Mouse (Mus musculus): Measurements from ENCODE around the gene Spem1. TPM values are rescaled to one million over a fixed set of nuclear protein-coding genes. Genes with fewer than 3 reads are reported as not detected.
A peak's percentile ranks its signal among the peaks of the same experiment; 100 is the strongest.

Spem1 gene
- polyA plus RNA-seq, 1 experiment from 2014 or later: not detected

GRCm38 (mm10) chr11:69854680-69855079, 32.7 kb upstream of the Spem1 start:
- Histone ChIP-seq H3K9me3 (ENCODE audit: control insufficient read depth, low read length) (no peaks in the 10 kb centered on the region), H3K27me3 (ENCODE audit: control insufficient read depth, insufficient read depth, low read depth, low read length) (no peaks in the 10 kb centered on the region; the same call in 1 of the 2 replicates), H3K9ac (ENCODE audit: low read length) (no peak overlapping the region), H3K36me3 (ENCODE audit: control insufficient read depth, insufficient read depth, low read length) (peaks cover 22% of the 10 kb centered on the region), H3K4me1 (replicated peaks; ENCODE audit: control insufficient read depth, insufficient read depth, low read length) (no peaks in the 10 kb centered on the region), H3K4me2 (ENCODE audit: low read depth, low read length) (no peak overlapping the region), H3K27ac (ENCODE audit: low read length) (no peak overlapping the region), H3K4me3 (ENCODE audit: low read length) (no peak overlapping the region)
- ATAC-seq (ENCODE audit: low read depth): no peak
- 72% methylated on average over 10 of the region's 10 CpGs for WGBS

GRCm38 (mm10) chr11:69853994-69854393, 32.0 kb upstream of the Spem1 start:
- Histone ChIP-seq H3K36me3 (ENCODE audit: control insufficient read depth, insufficient read depth, low read length) (peaks cover 26% of the 10 kb centered on the region), H3K27me3 (ENCODE audit: control insufficient read depth, insufficient read depth, low read depth, low read length) (no peaks in the 10 kb centered on the region; the same call in 1 of the 2 replicates), H3K4me3 (ENCODE audit: low read length) (no peak overlapping the region), H3K27ac (ENCODE audit: low read length) (no peak overlapping the region), H3K9me3 (ENCODE audit: control insufficient read depth, low read length) (no peaks in the 10 kb centered on the region), H3K9ac (ENCODE audit: low read length) (no peak overlapping the region), H3K4me2 (ENCODE audit: low read depth, low read length) (no peak overlapping the region), H3K4me1 (replicated peaks; ENCODE audit: control insufficient read depth, insufficient read depth, low read length) (no peaks in the 10 kb centered on the region)
- ATAC-seq (ENCODE audit: low read depth): no peak
- 51% methylated on average over 7 of the region's 7 CpGs for WGBS

GRCm38 (mm10) chr11:69850754-69851153, 28.8 kb upstream of the Spem1 start:
- H3K27ac ChIP-seq (ENCODE audit: low read length): peak overlapping the region; percentile 32; the same call in 1 of the 2 replicates
- no peak for ATAC-seq (ENCODE audit: low read depth)
- peaks cover 34% of the 10 kb centered on the region for H3K36me3 ChIP-seq (ENCODE audit: control insufficient read depth, insufficient read depth, low read length)
- WGBS: 66% methylated on average over 8 of the region's 8 CpGs
- H3K9me3 ChIP-seq (ENCODE audit: control insufficient read depth, low read length): no peaks in the 10 kb centered on the region
- H3K4me2 ChIP-seq (ENCODE audit: low read depth, low read length): no peak overlapping the region
- H3K9ac ChIP-seq (ENCODE audit: low read length): no peak overlapping the region
- H3K4me1 ChIP-seq (replicated peaks; ENCODE audit: control insufficient read depth, insufficient read depth, low read length): peaks cover 10% of the 10 kb centered on the region
- no peaks in the 10 kb centered on the region for H3K27me3 ChIP-seq (ENCODE audit: control insufficient read depth, insufficient read depth, low read depth, low read length)
- no peak overlapping the region for H3K4me3 ChIP-seq (ENCODE audit: low read length)

GRCm38 (mm10) chr11:69849884-69850283, 27.9 kb upstream of the Spem1 start:
- H3K36me3 ChIP-seq (ENCODE audit: control insufficient read depth, insufficient read depth, low read length): peaks cover 34% of the 10 kb centered on the region
- H3K4me1 ChIP-seq (replicated peaks; ENCODE audit: control insufficient read depth, insufficient read depth, low read length): peaks cover 16% of the 10 kb centered on the region

GRCm38 (mm10) chr11:69849128-69849527, 27.1 kb upstream of the Spem1 start:
- no peak for ATAC-seq (ENCODE audit: low read depth)
- Histone ChIP-seq H3K9ac (ENCODE audit: low read length) (no peak overlapping the region), H3K27me3 (ENCODE audit: control insufficient read depth, insufficient read depth, low read depth, low read length) (no peaks in the 10 kb centered on the region), H3K4me2 (ENCODE audit: low read depth, low read length) (no peak overlapping the region), H3K27ac (ENCODE audit: low read length) (peak overlapping the region; percentile 18; the same call in 1 of the 2 replicates), H3K36me3 (ENCODE audit: control insufficient read depth, insufficient read depth, low read length) (peaks cover 34% of the 10 kb centered on the region), H3K4me3 (ENCODE audit: low read length) (no peak overlapping the region), H3K9me3 (ENCODE audit: control insufficient read depth, low read length) (no peaks in the 10 kb centered on the region), H3K4me1 (replicated peaks; ENCODE audit: control insufficient read depth, insufficient read depth, low read length) (peaks cover 16% of the 10 kb centered on the region)
- 72% methylated on average over 9 of the region's 9 CpGs for WGBS

More at GRCm38 (mm10) chr11:69849884-69850283, 27.9 kb upstream of the Spem1 start:
- ATAC-seq (ENCODE audit: low read depth): no peak
- Histone ChIP-seq H3K9me3 (ENCODE audit: control insufficient read depth, low read length) (no peaks in the 10 kb centered on the region), H3K27me3 (ENCODE audit: control insufficient read depth, insufficient read depth, low read depth, low read length) (no peaks in the 10 kb centered on the region), H3K4me3 (ENCODE audit: low read length) (no peak overlapping the region), H3K9ac (ENCODE audit: low read length) (no peak overlapping the region), H3K27ac (ENCODE audit: low read length) (no peak overlapping the region), H3K4me2 (ENCODE audit: low read depth, low read length) (no peak overlapping the region)
- WGBS: 88% methylated on average over 15 of the region's 15 CpGs

GRCm38 (mm10) chr11:69848021-69848420, 26.0 kb upstream of the Spem1 start:
- peak overlapping the region; percentile 96 for H3K4me2 ChIP-seq (ENCODE audit: low read depth, low read length)
- ATAC-seq (ENCODE audit: low read depth): no peak
- H3K36me3 ChIP-seq (ENCODE audit: control insufficient read depth, insufficient read depth, low read length): peaks cover 34% of the 10 kb centered on the region
- no peak overlapping the region for H3K27ac ChIP-seq (ENCODE audit: low read length)
- H3K4me3 ChIP-seq (ENCODE audit: low read length): no peak overlapping the region; the same call in 1 of the 2 replicates
- peaks cover 16% of the 10 kb centered on the region for H3K4me1 ChIP-seq (replicated peaks; ENCODE audit: control insufficient read depth, insufficient read depth, low read length)
- H3K9me3 ChIP-seq (ENCODE audit: control insufficient read depth, low read length): no peaks in the 10 kb centered on the region
- WGBS: 92% methylated on average over 6 of the region's 6 CpGs
- H3K9ac ChIP-seq (ENCODE audit: low read length): no peak overlapping the region
- no peaks in the 10 kb centered on the region for H3K27me3 ChIP-seq (ENCODE audit: control insufficient read depth, insufficient read depth, low read depth, low read length)

GRCm38 (mm10) chr11:69846738-69847688, 25.0 kb upstream of the Spem1 start:
- no peaks in the 10 kb centered on the region for H3K27me3 ChIP-seq (ENCODE audit: control insufficient read depth, insufficient read depth, low read depth, low read length)
- H3K27ac ChIP-seq (ENCODE audit: low read length): peak overlapping the region; percentile 98
- H3K36me3 ChIP-seq (ENCODE audit: control insufficient read depth, insufficient read depth, low read length): peaks cover 33% of the 10 kb centered on the region
- H3K4me1 ChIP-seq (replicated peaks; ENCODE audit: control insufficient read depth, insufficient read depth, low read length): peaks cover 16% of the 10 kb centered on the region
- peak; percentile 58 for ATAC-seq (ENCODE audit: low read depth)
- peak overlapping the region; percentile 89 for H3K4me3 ChIP-seq (ENCODE audit: low read length)
- peak overlapping the region; percentile 80 for H3K9ac ChIP-seq (ENCODE audit: low read length)
- H3K4me2 ChIP-seq (ENCODE audit: low read depth, low read length): peak overlapping the region; percentile 96
- H3K9me3 ChIP-seq (ENCODE audit: control insufficient read depth, low read length): no peaks in the 10 kb centered on the region
- WGBS: 9% methylated on average over 35 of the region's 37 CpGs

- peak within 1 kb of the TSS; percentile 89 for H3K4me3 ChIP-seq (ENCODE audit: low read length)
- no peaks in the 10 kb centered on the region for H3K9me3 ChIP-seq (ENCODE audit: control insufficient read depth, low read length)
- no peaks in the 10 kb centered on the region for H3K27me3 ChIP-seq (ENCODE audit: control insufficient read depth, insufficient read depth, low read depth, low read length)
- H3K27ac ChIP-seq (ENCODE audit: low read length): peak within 1 kb of the TSS; percentile 98
- H3K36me3 ChIP-seq (ENCODE audit: control insufficient read depth, insufficient read depth, low read length): peaks cover 25% of the 10 kb centered on the region
- H3K4me2 ChIP-seq (ENCODE audit: low read depth, low read length): peak within 1 kb of the TSS; percentile 96
- ATAC-seq (ENCODE audit: low read depth): peak; percentile 97
- H3K4me1 ChIP-seq (replicated peaks; ENCODE audit: control insufficient read depth, insufficient read depth, low read length): peaks cover 16% of the 10 kb centered on the region
- under 1% methylated on average over 35 of the region's 38 CpGs for WGBS
- peak within 1 kb of the TSS; percentile 80 for H3K9ac ChIP-seq (ENCODE audit: low read length)
These were observed 24.3 kb upstream of the Spem1 start, which contains the start of gene Plscr3 for GRCm38 (mm10) chr11:69846198-69846680. TSS of gene Plscr3 (plus strand) at chr11:69846376.

- peak overlapping the region; percentile 62 for H3K4me3 ChIP-seq (ENCODE audit: low read length)
- ATAC-seq (ENCODE audit: low read depth): no peak
- no peaks in the 10 kb centered on the region for H3K9me3 ChIP-seq (ENCODE audit: control insufficient read depth, low read length)
- H3K4me1 ChIP-seq (replicated peaks; ENCODE audit: control insufficient read depth, insufficient read depth, low read length): peaks cover 37% of the 10 kb centered on the region
- WGBS: 1% methylated on average over 7 of the region's 7 CpGs
- H3K4me2 ChIP-seq (ENCODE audit: low read depth, low read length): peak overlapping the region; percentile 98
- peak overlapping the region; percentile 74 for H3K9ac ChIP-seq (ENCODE audit: low read length)
- H3K36me3 ChIP-seq (ENCODE audit: control insufficient read depth, insufficient read depth, low read length): no peaks in the 10 kb centered on the region
- H3K27me3 ChIP-seq (ENCODE audit: control insufficient read depth, insufficient read depth, low read depth, low read length): peaks cover 11% of the 10 kb centered on the region
- H3K27ac ChIP-seq (ENCODE audit: low read length): peak overlapping the region; percentile 75
These were observed 16.7 kb upstream of the Spem1 start for GRCm38 (mm10) chr11:69838714-69839104.

Measured in lung, embryonic 16.5 days (tissue).